Mouse (Mus musculus): ENCODE results near the gene Sptssb.

Gene Sptssb

GRCm38 (mm10) chr3:69859858-69860588 is at the start of gene Sptssb:
Gene Sptssb (minus strand): TSS chr3:69859940.
- peak; percentile 12 for DNase-seq (ENCODE audit: low spot score)

GRCm38 (mm10) chr3:69908074-69908473 is 48.3 kb upstream of the Sptssb start:
- no peak for DNase-seq (ENCODE audit: low spot score)

- no peak for DNase-seq (ENCODE audit: low spot score)
Measured at GRCm38 (mm10) chr3:69907564-69907963, 47.8 kb upstream of the Sptssb start.

- DNase-seq (ENCODE audit: low spot score): no peak
Measured at GRCm38 (mm10) chr3:69902787-69903477, 43.2 kb upstream of the Sptssb start.

GRCm38 (mm10) chr3:69902382-69902781 is 42.6 kb upstream of the Sptssb start:
- no peak for DNase-seq (ENCODE audit: low spot score)

GRCm38 (mm10) chr3:69901874-69902381 is 42.2 kb upstream of the Sptssb start:
- no peak for DNase-seq (ENCODE audit: low spot score)

GRCm38 (mm10) chr3:69900335-69900734 is 40.6 kb upstream of the Sptssb start:
- no peak for DNase-seq (ENCODE audit: low spot score)

- DNase-seq (ENCODE audit: low spot score): peak; percentile 58
Measured at GRCm38 (mm10) chr3:69897917-69898594, 38.3 kb upstream of the Sptssb start.

- DNase-seq (ENCODE audit: low spot score): no peak
Measured at GRCm38 (mm10) chr3:69895516-69895915, 35.8 kb upstream of the Sptssb start.

- DNase-seq (ENCODE audit: low spot score): no peak
Measured at GRCm38 (mm10) chr3:69892187-69893094, 32.7 kb upstream of the Sptssb start.

- DNase-seq (ENCODE audit: low spot score): no peak
Measured at GRCm38 (mm10) chr3:69885866-69886265, 26.1 kb upstream of the Sptssb start.

GRCm38 (mm10) chr3:69883710-69884109 is 24.0 kb upstream of the Sptssb start:
- DNase-seq (ENCODE audit: low spot score): no peak

GRCm38 (mm10) chr3:69877538-69877937 is 17.8 kb upstream of the Sptssb start:
- DNase-seq (ENCODE audit: low spot score): no peak

- DNase-seq (ENCODE audit: low spot score): no peak
Measured at GRCm38 (mm10) chr3:69874721-69875120, 15.0 kb upstream of the Sptssb start.

GRCm38 (mm10) chr3:69872661-69873327 is 13.1 kb upstream of the Sptssb start:
- DNase-seq (ENCODE audit: low spot score): no peak

GRCm38 (mm10) chr3:69871174-69871573 is 11.4 kb upstream of the Sptssb start:
- DNase-seq (ENCODE audit: low spot score): no peak

GRCm38 (mm10) chr3:69869702-69870101 is 10.0 kb upstream of the Sptssb start:
- DNase-seq (ENCODE audit: low spot score): no peak

- DNase-seq (ENCODE audit: low spot score): no peak
Measured at GRCm38 (mm10) chr3:69861789-69862395, 2.2 kb upstream of the Sptssb start.

GRCm38 (mm10) chr3:69860589-69861521 is 1.1 kb upstream of the Sptssb start:
- DNase-seq (ENCODE audit: low spot score): peak; percentile 57

- no peak for DNase-seq (ENCODE audit: low spot score)
Measured at GRCm38 (mm10) chr3:69839485-69839884, 20.3 kb downstream of the Sptssb start.

All from layer of hippocampus, adult 11-12 months (tissue).